Mouse (Mus musculus): Measurements from ENCODE around the gene Ppp2r5d. TPM values are rescaled to one million over a fixed set of nuclear protein-coding genes. Genes with fewer than 3 reads are reported as not detected.

Gene Ppp2r5d
- polyA plus RNA-seq, 1 experiment from 2014 or later = 78.7 TPM

GRCm38 (mm10) chr17:46713849-46714248 is 8.9 kb upstream of the Ppp2r5d start:
- H3K9ac ChIP-seq = no peak overlapping the region
- H3K9me3 ChIP-seq = no peaks in the 10 kb centered on the region
- no peak overlapping the region for H3K27ac ChIP-seq (replicated peaks)
- H3K27me3 ChIP-seq = no peaks in the 10 kb centered on the region
- H3K4me2 ChIP-seq = no peak overlapping the region
- no peak for ATAC-seq (ENCODE audit: low read depth)
- no peak overlapping the region for H3K4me3 ChIP-seq
- 82% methylated on average over 9 of the region's 9 CpGs for WGBS
- peaks cover 36% of the 10 kb centered on the region for H3K36me3 ChIP-seq
- H3K4me1 ChIP-seq (replicated peaks) = peaks cover 21% of the 10 kb centered on the region

GRCm38 (mm10) chr17:46712442-46712841 is 7.5 kb upstream of the Ppp2r5d start:
- Histone ChIP-seq H3K9ac (peak overlapping the region; percentile 95), H3K4me1 (replicated peaks) (peaks cover 21% of the 10 kb centered on the region), H3K4me3 (peak overlapping the region; percentile 99), H3K9me3 (no peaks in the 10 kb centered on the region), H3K27ac (replicated peaks) (no peak overlapping the region), H3K36me3 (peaks cover 36% of the 10 kb centered on the region), H3K4me2 (peak overlapping the region; percentile 100), H3K27me3 (no peaks in the 10 kb centered on the region)
- 85% methylated on average over 7 of the region's 7 CpGs for WGBS
- ATAC-seq (ENCODE audit: low read depth) = no peak

- peak; percentile 57; the same call in 1 of the 2 replicates for ATAC-seq (ENCODE audit: low read depth)
- H3K4me3 ChIP-seq = peak overlapping the region; percentile 99
- peak overlapping the region; percentile 95 for H3K9ac ChIP-seq
- H3K36me3 ChIP-seq = peaks cover 32% of the 10 kb centered on the region
- no peaks in the 10 kb centered on the region for H3K9me3 ChIP-seq
- H3K27ac ChIP-seq (replicated peaks) = peak overlapping the region; percentile 75; the same call in 1 of the 2 replicates
- no peaks in the 10 kb centered on the region for H3K27me3 ChIP-seq
- H3K4me1 ChIP-seq (replicated peaks) = peaks cover 21% of the 10 kb centered on the region
- H3K4me2 ChIP-seq = peak overlapping the region; percentile 100
- WGBS = under 1% methylated on average over 64 of the region's 76 CpGs
Measured at GRCm38 (mm10) chr17:46711612-46712271, 6.8 kb upstream of the Ppp2r5d start.

GRCm38 (mm10) chr17:46710959-46711597 is 6.2 kb upstream of the Ppp2r5d start, which contains the start of gene Pex6:
Gene Pex6, plus strand, starts transcription at chr17:46711463.
- peaks cover 22% of the 10 kb centered on the region for H3K4me1 ChIP-seq (replicated peaks)
- H3K9me3 ChIP-seq = no peaks in the 10 kb centered on the region
- peak within 1 kb of the TSS; percentile 100 for H3K4me2 ChIP-seq
- peak within 1 kb of the TSS; percentile 85 for H3K27ac ChIP-seq (replicated peaks)
- no peaks in the 10 kb centered on the region for H3K27me3 ChIP-seq
- 8% methylated on average over 36 of the region's 36 CpGs for WGBS
- H3K4me3 ChIP-seq = peak within 1 kb of the TSS; percentile 99
- ATAC-seq (ENCODE audit: low read depth) = peak; percentile 91
- H3K9ac ChIP-seq = peak within 1 kb of the TSS; percentile 95
- H3K36me3 ChIP-seq = peaks cover 25% of the 10 kb centered on the region

GRCm38 (mm10) chr17:46706375-46707089 is 1.6 kb upstream of the Ppp2r5d start:
- H3K9ac ChIP-seq = no peak overlapping the region
- no peak for ATAC-seq (ENCODE audit: low read depth)
- 91% methylated on average over 14 of the region's 14 CpGs for WGBS
- H3K27ac ChIP-seq (replicated peaks) = no peak overlapping the region
- H3K4me1 ChIP-seq (replicated peaks) = peaks cover 37% of the 10 kb centered on the region
- H3K4me3 ChIP-seq = no peak overlapping the region
- H3K36me3 ChIP-seq = no peaks in the 10 kb centered on the region
- H3K4me2 ChIP-seq = 0 out of 2 replicates have a peak overlapping the region, but pooled peaks have one; percentile 82
- no peaks in the 10 kb centered on the region for H3K9me3 ChIP-seq
- H3K27me3 ChIP-seq = no peaks in the 10 kb centered on the region

- Histone ChIP-seq H3K9me3 (no peaks in the 10 kb centered on the region), H3K9ac (peak overlapping the region; percentile 95), H3K4me2 (peak overlapping the region; percentile 82), H3K27me3 (no peaks in the 10 kb centered on the region), H3K27ac (replicated peaks) (peak overlapping the region; percentile 91), H3K4me3 (peak overlapping the region; percentile 93), H3K36me3 (peaks cover 11% of the 10 kb centered on the region; the same call in 1 of the 2 replicates), H3K4me1 (replicated peaks) (peaks cover 45% of the 10 kb centered on the region)
- peak; percentile 74 for ATAC-seq (ENCODE audit: low read depth)
- WGBS = 6% methylated on average over 37 of the region's 41 CpGs
Measured at GRCm38 (mm10) chr17:46703971-46704886, 682 bp downstream of the Ppp2r5d start.

DNA sequence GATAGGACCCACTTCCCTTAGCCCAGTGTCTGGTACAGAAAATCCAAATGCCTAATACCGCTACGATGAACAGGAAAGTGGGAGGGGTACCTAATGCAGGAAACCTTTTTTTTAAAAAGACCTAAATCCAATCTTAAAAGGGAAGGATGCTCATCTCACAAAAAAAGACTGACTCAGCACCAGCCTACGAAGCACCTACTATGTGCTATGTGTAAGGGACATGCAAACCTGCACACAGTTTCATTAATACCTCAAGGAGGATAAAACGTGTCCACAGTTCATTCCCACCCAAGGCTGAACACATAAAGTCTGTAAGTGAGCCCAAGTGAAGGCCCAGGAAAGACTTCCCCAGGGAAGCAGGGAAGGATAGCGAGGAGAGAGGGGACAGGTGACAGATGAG is 2.4 kb downstream of the Ppp2r5d start:
- ATAC-seq (ENCODE audit: low read depth) = no peak
- Histone ChIP-seq H3K27ac (replicated peaks) (no peak overlapping the region), H3K36me3 (peaks cover 28% of the 10 kb centered on the region), H3K4me2 (peak overlapping the region; percentile 82), H3K4me1 (replicated peaks) (peaks cover 45% of the 10 kb centered on the region), H3K27me3 (no peaks in the 10 kb centered on the region), H3K9me3 (no peaks in the 10 kb centered on the region), H3K4me3 (peak overlapping the region; percentile 93; the same call in 1 of the 2 replicates), H3K9ac (peak overlapping the region; percentile 95)
- WGBS = 84% methylated on average over 5 of the region's 5 CpGs

- H3K27ac ChIP-seq (replicated peaks) = no peak overlapping the region
- peak overlapping the region; percentile 55; the same call in 1 of the 2 replicates for H3K9ac ChIP-seq
- H3K27me3 ChIP-seq = no peaks in the 10 kb centered on the region
- H3K9me3 ChIP-seq = no peaks in the 10 kb centered on the region
- peaks cover 29% of the 10 kb centered on the region for H3K36me3 ChIP-seq
- peaks cover 45% of the 10 kb centered on the region for H3K4me1 ChIP-seq (replicated peaks)
- 92% methylated on average over 12 of the region's 12 CpGs for WGBS
- 0 out of 2 replicates have a peak overlapping the region, but pooled peaks have one; percentile 7 for H3K4me2 ChIP-seq
- H3K4me3 ChIP-seq = no peak overlapping the region
- no peak for ATAC-seq (ENCODE audit: low read depth)
Measured at GRCm38 (mm10) chr17:46702100-46702499, 2.8 kb downstream of the Ppp2r5d start.

DNA sequence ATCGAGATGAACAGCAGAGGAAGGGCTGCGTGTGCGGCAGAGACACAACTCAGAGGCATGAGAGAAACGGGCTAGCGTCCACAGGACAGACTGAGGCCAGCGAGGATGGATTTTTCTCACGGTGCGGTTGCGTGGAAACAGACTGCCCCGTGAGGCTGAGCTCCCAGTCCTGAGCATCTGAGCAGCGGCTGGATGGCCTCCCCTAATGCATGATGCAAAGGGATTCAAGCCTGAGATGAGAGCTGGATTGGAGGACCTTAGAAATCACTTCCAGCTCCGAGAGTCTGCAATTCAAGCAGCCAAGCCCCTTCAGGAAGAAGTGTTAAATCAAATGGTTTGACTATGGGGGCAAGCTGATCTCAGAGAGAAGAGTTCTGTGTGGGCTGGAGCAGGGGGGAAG is 3.4 kb downstream of the Ppp2r5d start:
- Histone ChIP-seq H3K36me3 (peaks cover 29% of the 10 kb centered on the region), H3K9ac (peak overlapping the region; percentile 55), H3K27me3 (no peaks in the 10 kb centered on the region), H3K4me1 (replicated peaks) (peaks cover 45% of the 10 kb centered on the region), H3K9me3 (no peaks in the 10 kb centered on the region), H3K4me2 (0 out of 2 replicates have a peak overlapping the region, but pooled peaks have one; percentile 14), H3K27ac (replicated peaks) (0 out of 2 replicates have a peak overlapping the region, but pooled peaks have one; percentile 18), H3K4me3 (no peak overlapping the region)
- ATAC-seq (ENCODE audit: low read depth) = no peak
- WGBS = 73% methylated on average over 12 of the region's 12 CpGs

GRCm38 (mm10) chr17:46699912-46700311 is 5.0 kb downstream of the Ppp2r5d start:
- Histone ChIP-seq H3K36me3 (peaks cover 42% of the 10 kb centered on the region), H3K27me3 (no peaks in the 10 kb centered on the region), H3K27ac (replicated peaks) (no peak overlapping the region), H3K9ac (no peak overlapping the region), H3K4me3 (no peak overlapping the region), H3K9me3 (no peaks in the 10 kb centered on the region), H3K4me2 (no peak overlapping the region), H3K4me1 (replicated peaks) (peaks cover 35% of the 10 kb centered on the region)
- WGBS = 83% methylated on average over 3 of the region's 3 CpGs
- no peak for ATAC-seq (ENCODE audit: low read depth)

DNA sequence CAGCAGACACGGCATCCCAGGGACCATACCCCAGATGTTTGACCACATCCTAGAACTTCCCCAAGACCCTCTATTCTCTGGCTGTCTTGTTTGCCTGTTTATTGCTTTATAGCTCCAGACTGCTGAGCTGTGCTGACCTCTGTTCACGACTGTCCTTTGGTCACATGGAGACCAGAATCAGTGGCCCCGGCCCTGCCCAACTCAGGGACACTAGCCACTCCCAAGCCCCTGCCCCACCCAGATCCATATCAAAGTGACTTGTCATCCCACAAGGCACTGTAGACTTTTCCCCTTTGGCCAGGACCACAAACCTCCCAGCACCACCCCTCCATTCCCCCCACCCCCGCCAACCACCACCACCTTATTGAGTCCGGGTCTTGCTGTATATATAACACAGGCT is 5.7 kb downstream of the Ppp2r5d start:
- Histone ChIP-seq H3K36me3 (peaks cover 42% of the 10 kb centered on the region), H3K4me1 (replicated peaks) (peaks cover 35% of the 10 kb centered on the region), H3K27me3 (no peaks in the 10 kb centered on the region), H3K4me2 (no peak overlapping the region), H3K27ac (replicated peaks) (no peak overlapping the region), H3K4me3 (no peak overlapping the region), H3K9me3 (no peaks in the 10 kb centered on the region), H3K9ac (no peak overlapping the region)
- ATAC-seq (ENCODE audit: low read depth) = no peak
- WGBS = 44% methylated on average over 5 of the region's 5 CpGs
